Mouse (Mus musculus) CH12.LX (cell line): ENCODE measurements at regions not wholly inside any gene's neighbourhood (a gene's known extent, or its start where the extent isn't known, plus 50 kb on each side); places are given as distances from the start of the nearest gene placed in this dataset.
A peak's percentile ranks its signal among the peaks of the same experiment; 100 is the strongest.

Source experiments
- DNase-seq: peaks from one replicate; pipeline ENCODE4 v3.0.0-alpha.2; 2013; ENCODE audit errors: extremely low read depth
- H3K27ac ChIP-seq: 2 replicates; pipeline ENCODE4 v1.5.1; 2012; ENCODE audit warnings: low read depth, mild to moderate bottlenecking, control low read depth, moderate library complexity; ENCODE audit not compliant: insufficient read depth
- H3K27me3 ChIP-seq: replicated peaks from 2 replicates; pipeline ENCODE3; 2012; ENCODE audit warnings: inconsistent platforms
- H3K36me3 ChIP-seq, 2 experiments: replicated peaks in 1 of 2; 2 replicates each; pipeline versions ENCODE3 to v1.6.1; 2012; ENCODE audit warnings: inconsistent platforms in 1 of 2, low read length in 1 of 2, mild to moderate bottlenecking in 1 of 2, mixed read lengths in 1 of 2, moderate library complexity in 1 of 2; ENCODE audit not compliant: control insufficient read depth in 1 of 2, insufficient read depth in 1 of 2
- H3K4me1 ChIP-seq, 2 experiments: 2 replicates each; pipeline ENCODE4 v1.6.1; 2012; ENCODE audit warnings: inconsistent platforms in 1 of 2, moderate library complexity in 1 of 2; ENCODE audit not compliant: insufficient read depth in 2 of 2, control insufficient read depth in 1 of 2
- H3K4me2 ChIP-seq: 2 replicates; pipeline ENCODE4 v1.6.1; 2012; ENCODE audit warnings: low read depth, mild to moderate bottlenecking, control low read depth; ENCODE audit not compliant: poor library complexity, insufficient read depth, severe bottlenecking
- H3K4me3 ChIP-seq, 3 experiments: fragments of 150-350 bp in 1 of 3; sonication (generic) in 1 of 3; replicated peaks in 1 of 3; 2 replicates each; pipeline versions ENCODE3 to v1.5.1; 2011 to 2012; ENCODE audit warnings: low read depth in 2 of 3, low read length in 2 of 3, mild to moderate bottlenecking in 2 of 3, moderate library complexity in 2 of 3, control low read depth in 1 of 3, improper control_type of control experiment in 1 of 3, inconsistent platforms in 1 of 3, mixed read lengths in 1 of 3; ENCODE audit not compliant: poor library complexity in 1 of 3
- H3K79me2 ChIP-seq: replicated peaks from 2 replicates; pipeline ENCODE4 v1.6.1; 2012; ENCODE audit warnings: mild to moderate bottlenecking, moderate library complexity; ENCODE audit not compliant: control insufficient read depth, poor library complexity, insufficient read depth, severe bottlenecking; ENCODE audit errors: extremely low read depth
- H3K9ac ChIP-seq: 2 replicates; pipeline ENCODE4 v1.6.1; 2012; ENCODE audit warnings: low read depth, mild to moderate bottlenecking, control low read depth, moderate library complexity; ENCODE audit not compliant: insufficient read depth
- H3K9me3 ChIP-seq: replicated peaks from 2 replicates; pipeline ENCODE3; 2012; ENCODE audit warnings: low read length, inconsistent platforms, mixed read lengths
- BHLHE40 ChIP-seq: IDR thresholded peaks from 2 replicates; pipeline ENCODE4 v1.6.1; 2011; ENCODE audit warnings: mild to moderate bottlenecking, low read depth, low read length, improper control_type of control experiment
- CHD1 ChIP-seq: IDR thresholded peaks from 2 replicates; pipeline ENCODE4 v1.6.1; 2012; ENCODE audit warnings: low read depth, low read length, improper control_type of control experiment, inconsistent platforms
- CHD2 ChIP-seq: IDR thresholded peaks from 2 replicates; pipeline ENCODE4 v1.6.1; 2011; ENCODE audit warnings: low read length, improper control_type of control experiment
- E2F4 ChIP-seq: IDR thresholded peaks from 2 replicates; pipeline ENCODE4 v1.6.1; 2011; ENCODE audit warnings: low read depth, low read length, improper control_type of control experiment; ENCODE audit not compliant: insufficient replicate concordance
- ELF1 ChIP-seq: IDR thresholded peaks from 2 replicates; pipeline ENCODE4 v1.6.1; 2014; ENCODE audit warnings: low read depth, mild to moderate bottlenecking, inconsistent platforms, low read length, improper control_type of control experiment
- EP300 ChIP-seq: IDR thresholded peaks from 2 replicates; pipeline ENCODE4 v1.6.1; 2011; ENCODE audit warnings: low read length, improper control_type of control experiment
- ETS1 ChIP-seq: conservative IDR thresholded peaks from 2 replicates; pipeline ENCODE4 v1.6.1; 2012; ENCODE audit warnings: low read depth, mild to moderate bottlenecking, inconsistent platforms, low read length, improper control_type of control experiment, moderate library complexity
- HCFC1 ChIP-seq: IDR thresholded peaks from 2 replicates; pipeline ENCODE4 v1.6.1; 2012; ENCODE audit warnings: low read depth, mild to moderate bottlenecking, inconsistent platforms, low read length, improper control_type of control experiment
- IRF4 ChIP-seq: IDR thresholded peaks from 2 replicates; pipeline ENCODE4 v1.6.1; 2014; ENCODE audit warnings: low read depth, mild to moderate bottlenecking, inconsistent platforms, low read length, improper control_type of control experiment
- JUND ChIP-seq: conservative IDR thresholded peaks from 2 replicates; pipeline ENCODE4 v1.6.1; 2011; ENCODE audit warnings: low read depth, low read length, improper control_type of control experiment
- KAT2A ChIP-seq: IDR thresholded peaks from 2 replicates; pipeline ENCODE4 v1.6.1; 2012; ENCODE audit warnings: low read length, improper control_type of control experiment, inconsistent platforms; ENCODE audit not compliant: insufficient replicate concordance
- MAX ChIP-seq: IDR thresholded peaks from 2 replicates; pipeline ENCODE4 v1.6.1; 2011; ENCODE audit warnings: low read length, improper control_type of control experiment
- MAZ ChIP-seq: IDR thresholded peaks from 2 replicates; pipeline ENCODE4 v1.6.1; 2012; ENCODE audit warnings: low read depth, mild to moderate bottlenecking, inconsistent platforms, low read length, improper control_type of control experiment, moderate library complexity
- MEF2A ChIP-seq: IDR thresholded peaks from 2 replicates; pipeline ENCODE4 v1.6.1; 2014; ENCODE audit warnings: low read depth, mild to moderate bottlenecking, inconsistent platforms, low read length, improper control_type of control experiment, borderline replicate concordance
- POLR2A ChIP-seq: IDR thresholded peaks from 2 replicates; pipeline ENCODE4 v1.6.1; 2011; ENCODE audit warnings: low read depth, mild to moderate bottlenecking, improper control_type of control experiment, low read length
- RCOR1 ChIP-seq: conservative IDR thresholded peaks from 2 replicates; pipeline ENCODE4 v1.6.1; 2012; ENCODE audit warnings: low read depth, mild to moderate bottlenecking, inconsistent platforms, low read length, improper control_type of control experiment
- SIN3A ChIP-seq: IDR thresholded peaks from 2 replicates; pipeline ENCODE4 v1.6.1; 2012; ENCODE audit warnings: low read length, improper control_type of control experiment, inconsistent platforms
- TBP ChIP-seq: conservative IDR thresholded peaks from 2 replicates; pipeline ENCODE4 v1.6.1; 2011; ENCODE audit warnings: low read depth, low read length, improper control_type of control experiment
- TCF12 ChIP-seq: IDR thresholded peaks from 2 replicates; pipeline ENCODE4 v1.6.1; 2014; ENCODE audit warnings: low read depth, mild to moderate bottlenecking, inconsistent platforms, low read length, improper control_type of control experiment
- UBTF ChIP-seq: IDR thresholded peaks from 2 replicates; pipeline ENCODE4 v1.6.1; 2012; ENCODE audit warnings: low read depth, mild to moderate bottlenecking, inconsistent platforms, low read length, improper control_type of control experiment, moderate library complexity
- USF2 ChIP-seq: conservative IDR thresholded peaks from 2 replicates; pipeline ENCODE4 v1.6.1; 2011; ENCODE audit warnings: low read depth, low read length, improper control_type of control experiment
- ZC3H11A ChIP-seq: IDR thresholded peaks from 2 replicates; pipeline ENCODE4 v1.6.1; 2012; ENCODE audit warnings: low read depth, mild to moderate bottlenecking, inconsistent platforms, low read length, improper control_type of control experiment
- ZMIZ1 ChIP-seq: IDR thresholded peaks from 2 replicates; pipeline ENCODE4 v1.6.1; 2012; ENCODE audit warnings: low read depth, mild to moderate bottlenecking, inconsistent platforms, low read length, improper control_type of control experiment
- ZNF384 ChIP-seq: IDR thresholded peaks from 2 replicates; pipeline ENCODE4 v1.6.1; 2012; ENCODE audit warnings: low read depth, low read length, improper control_type of control experiment, inconsistent platforms
- dilution Hi-C: fragments of 300-500 bp; cut with MboI; formaldehyde crosslinking; loops from 2 replicates; pipeline ENCODE4 v1.14.3; 2020; ENCODE audit warnings: low sequenced_read_pairs; ENCODE audit not compliant: extremely low pct_unique_long_range_greater_than_20kb, extremely low pct_ligation_motif_present
- in situ Hi-C: fragments of 300-500 bp; cut with MboI; formaldehyde crosslinking; loops from 3 replicates; pipeline ENCODE4 v1.14.3; 2019; ENCODE audit warnings: low sequenced_read_pairs, low pct_ligation_motif_present, low pct_unique_long_range_greater_than_20kb, mixed read lengths

- Histone ChIP-seq H3K36me3 (no peaks in the 10 kb centered on the region), H3K27me3 (no peaks in the 10 kb centered on the region), H3K79me2 (no peaks in the 10 kb centered on the region), H3K4me1 (peaks cover 8 to 34% of the 10 kb centered on the region in 2 experiments), H3K9me3 (no peaks in the 10 kb centered on the region)
- TF ChIP-seq RCOR1 = no peak
- TF ChIP-seq USF2 = no peak
- TF ChIP-seq KAT2A = no peak
- TF ChIP-seq ZNF384 = no peak
- no peak for TF ChIP-seq TCF12
- TF ChIP-seq, all 38 proteins: peak for 0
- DNase-seq = no peak
- in situ Hi-C loops (no loop called here), dilution Hi-C loops (no loop called here)
- Histone ChIP-seq H3K4me3 (no peak overlapping the region), H3K9ac (no peak overlapping the region), H3K4me2 (peak overlapping the region; percentile 69; the same call in 1 of the 2 replicates), H3K27ac (no peak overlapping the region)
These were observed 65.4 kb upstream of the Gadd45a start for GRCm38 (mm10) chr6:67102541-67103134.

- peaks cover 8 to 32% of the 10 kb centered on the region in 2 experiments for H3K4me1 ChIP-seq
- no peak overlapping the region for H3K4me3 ChIP-seq
- TF ChIP-seq IRF4 = 0 out of 2 replicates have a peak, but pooled peaks have one; percentile 19
- TF ChIP-seq POLR2A = no peak
- TF ChIP-seq ZC3H11A = no peak
- TF ChIP-seq CHD2 = no peak
- no peak for TF ChIP-seq MAZ
- TF ChIP-seq ZMIZ1 = no peak
- TF ChIP-seq USF2 = no peak
- TF ChIP-seq ETS1 = no peak
- 0 out of 2 replicates have a peak, but pooled peaks have one; percentile 22 for TF ChIP-seq EP300
- no peak for DNase-seq
- H3K36me3 ChIP-seq = no peaks in the 10 kb centered on the region
- H3K9me3 ChIP-seq = no peaks in the 10 kb centered on the region
- no peak overlapping the region for H3K27ac ChIP-seq
- no peak overlapping the region for H3K4me2 ChIP-seq
- no peak overlapping the region for H3K9ac ChIP-seq
- in situ Hi-C loops (no loop called here), dilution Hi-C loops (no loop called here)
- no peaks in the 10 kb centered on the region for H3K27me3 ChIP-seq
- no peaks in the 10 kb centered on the region for H3K79me2 ChIP-seq
These were observed 64.8 kb upstream of the Gadd45a start for GRCm38 (mm10) chr6:67102014-67102413.

- Histone ChIP-seq H3K79me2 (no peaks in the 10 kb centered on the region), H3K4me3 (no peak overlapping the region), H3K4me1 (0 out of 4 replicates have a peak, but pooled peaks cover 0 to 3% of the 10 kb centered on the region in 2 experiments), H3K27me3 (no peaks in the 10 kb centered on the region), H3K9me3 (no peaks in the 10 kb centered on the region), H3K27ac (no peak overlapping the region), H3K4me2 (no peak overlapping the region), H3K9ac (no peak overlapping the region), H3K36me3 (no peaks in the 10 kb centered on the region)
- DNase-seq = no peak
- dilution Hi-C loops = no loop called here
- no peak for TF ChIP-seq MAX
- TF ChIP-seq SIN3A = no peak
- no peak for TF ChIP-seq CHD1
- TF ChIP-seq HCFC1 = no peak
- no peak for TF ChIP-seq MEF2A
- no peak for TF ChIP-seq JUND
- no peak for TF ChIP-seq ELF1
- TF ChIP-seq USF2 = no peak
- TF ChIP-seq ETS1 = no peak
- no peak for TF ChIP-seq E2F4
- TF ChIP-seq TBP = no peak
- TF ChIP-seq POLR2A = no peak
- TF ChIP-seq UBTF = no peak
- no peak for TF ChIP-seq BHLHE40
- TF ChIP-seq IRF4 = no peak
- TF ChIP-seq ZMIZ1 = no peak
- in situ Hi-C loops = no loop called here
These were observed 57.2 kb upstream of the Gadd45a start for GRCm38 (mm10) chr6:67094426-67094825.
